ENCODE assay signal across 9 mouse cellular contexts in the genomic region with DNA sequence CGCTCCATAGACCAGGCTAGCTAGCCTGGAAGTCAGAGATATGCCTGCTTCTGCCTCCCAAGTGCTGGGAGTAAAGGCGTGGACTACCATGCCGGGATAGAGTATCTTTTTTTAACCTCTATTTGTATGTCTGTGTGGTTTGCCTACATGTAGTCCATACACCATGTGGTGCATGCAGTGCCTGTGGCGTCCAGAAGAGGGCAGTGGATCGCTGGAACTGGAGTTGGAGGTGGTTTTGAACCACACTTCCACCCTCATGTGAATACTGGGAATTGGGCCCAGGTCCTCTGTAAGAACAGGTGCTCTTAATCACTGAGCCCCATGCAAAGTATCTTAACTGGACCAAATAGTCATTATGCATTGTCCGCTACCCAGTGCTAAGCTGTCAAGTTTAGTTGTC.
A peak's percentile ranks its signal among the peaks of the same experiment; 100 is the strongest.
DNase-seq lines count a peak whose midpoint lies in the region; ATAC-seq and TF ChIP-seq lines count a peak whose summit lies in the region.
"Had no signal": no experiment of that assay in that cellular context is flagged by ENCODE, and none has a peak within 500 bp of the region (broad histone marks: within the 10 kb centered on the region; RNA-seq: fewer than 3 reads in every experiment).

No protein-coding gene starts in this region.

- H3K9me3 ChIP-seq in heart, embryonic 11.5 days (replicated peaks; ENCODE audit: control insufficient read depth, low read length), result no peaks in the 10 kb centered on the region
- no peaks in the 10 kb centered on the region for H3K9me3 ChIP-seq in G1E (replicated peaks)
- no peaks in the 10 kb centered on the region for H3K9me3 ChIP-seq in liver, embryonic 13.5 days (replicated peaks)
- H3K9me3 ChIP-seq: hindbrain, embryonic 15.5 days had no signal

- no peak for TF ChIP-seq POLR2A in heart, adult 2 months (IDR thresholded peaks at IDR 0.05; ENCODE audit: insufficient read depth, low read depth, low read length)

- intact Hi-C loops in heart, adult 2 months (cut with DNase I), result loop anchor here (5.0 to 10.0 kb wide), 2 partner anchors 171 to 618 kb away; no protein-coding TSS in a partner anchor

- no peak overlapping the region for H3K9ac ChIP-seq in heart, adult 2 months (ENCODE audit: low read depth, low read length)
- no peak overlapping the region for H3K9ac ChIP-seq in heart, embryonic 11.5 days (ENCODE audit: low read depth, low read length)
- H3K9ac ChIP-seq in liver, embryonic 13.5 days, result no peak overlapping the region
- H3K9ac ChIP-seq: hindbrain, embryonic 15.5 days had no signal

- no peak for TF ChIP-seq EP300 in heart, adult 2 months (IDR thresholded peaks at IDR 0.05; ENCODE audit: insufficient read depth, low read depth, low read length)

- DNase-seq in heart, adult 2 months, result no peak
- DNase-seq in 3T3-L1 (ENCODE audit: low read depth, low spot score), result peak; percentile 42
- DNase-seq in G1E (ENCODE audit: low spot score), result no peak
- DNase-seq in liver, embryonic 13.5 days, result peak; percentile 9
- DNase-seq in yolk sac, embryonic 10.5 days (ENCODE audit: low spot score), result no peak
- DNase-seq in right cerebral cortex, postnatal 10 days (ENCODE audit: low spot score in 2 of 2), result no peak

- H3K4me2 ChIP-seq in heart, embryonic 11.5 days, result no peak overlapping the region
- no peak overlapping the region for H3K4me2 ChIP-seq in liver, embryonic 13.5 days
- H3K4me2 ChIP-seq: hindbrain, embryonic 15.5 days had no signal

- no peaks in the 10 kb centered on the region for H3K4me1 ChIP-seq in heart, adult 2 months (ENCODE audit: control insufficient read depth, insufficient read depth, low read length)
- H3K4me1 ChIP-seq in heart, embryonic 11.5 days (ENCODE audit: control insufficient read depth, insufficient read depth, low read length), result no peaks in the 10 kb centered on the region
- no peaks in the 10 kb centered on the region for H3K4me1 ChIP-seq in G1E (ENCODE audit: insufficient read depth, low read depth, low read length)
- H3K4me1 ChIP-seq in liver, embryonic 13.5 days (replicated peaks), result peaks cover 6% of the 10 kb centered on the region; the same call in 1 of the 2 replicates

- H3K4me3 ChIP-seq in heart, adult 2 months, result no peak overlapping the region
- H3K4me3 ChIP-seq in heart, embryonic 11.5 days (ENCODE audit: low read depth, low read length), result no peak overlapping the region
- H3K4me3 ChIP-seq in G1E (ENCODE audit: low read depth, low read length), result no peak overlapping the region
- no peak overlapping the region for H3K4me3 ChIP-seq in liver, embryonic 13.5 days (replicated peaks)
- H3K4me3 ChIP-seq: hindbrain, embryonic 15.5 days had no signal

- ATAC-seq in heart, embryonic 11.5 days (replicated peaks; ENCODE audit: insufficient number of reproducible peaks, low FRiP score, low TSS enrichment), result no peak
- ATAC-seq in G1E (ENCODE audit: extremely low read depth, insufficient number of reproducible peaks, low FRiP score, poor library complexity, severe bottlenecking), result no peak
- ATAC-seq in liver, embryonic 13.5 days (ENCODE audit: low read depth), result no peak
- no peak for ATAC-seq in inflammation-experienced regulatory T-cells, adult 6 months

- H3K27me3 ChIP-seq in heart, adult 2 months (ENCODE audit: control insufficient read depth, insufficient read depth, low read length), result no peaks in the 10 kb centered on the region
- no peaks in the 10 kb centered on the region for H3K27me3 ChIP-seq in heart, embryonic 11.5 days (ENCODE audit: control insufficient read depth, insufficient read depth, low read length)
- peaks cover 7% of the 10 kb centered on the region for H3K27me3 ChIP-seq in G1E (ENCODE audit: insufficient read depth, low read length)
- no peaks in the 10 kb centered on the region for H3K27me3 ChIP-seq in liver, embryonic 13.5 days

- no peaks in the 10 kb centered on the region for H3K36me3 ChIP-seq in heart, adult 2 months (ENCODE audit: control insufficient read depth, insufficient read depth, low read length)
- H3K36me3 ChIP-seq in heart, embryonic 11.5 days (ENCODE audit: control insufficient read depth, insufficient read depth, low read length), result no peaks in the 10 kb centered on the region
- no peaks in the 10 kb centered on the region for H3K36me3 ChIP-seq in G1E (replicated peaks)
- no peaks in the 10 kb centered on the region for H3K36me3 ChIP-seq in liver, embryonic 13.5 days
- H3K36me3 ChIP-seq: hindbrain, embryonic 15.5 days had no signal

- WGBS in heart, adult 2 months, result 65% methylated on average over 6 of the region's 6 CpGs
- WGBS in heart, embryonic 11.5 days (ENCODE audit: insufficient replicate concordance), result 56% methylated on average over 6 of the region's 6 CpGs
- WGBS in liver, embryonic 13.5 days (ENCODE audit: insufficient replicate concordance), result 42% methylated on average over 6 of the region's 6 CpGs

- TF ChIP-seq CTCF in heart, adult 2 months (IDR thresholded peaks at IDR 0.05), result peak; percentile 66
- TF ChIP-seq CTCF in G1E (IDR thresholded peaks at IDR 0.05; ENCODE audit: low read depth, low read length), result 0 out of 2 replicates have a peak, but pooled peaks have one; percentile 30

- H3K79me2 ChIP-seq in heart, adult 2 months (replicated peaks; ENCODE audit: control insufficient read depth, insufficient read depth, low read length), result no peaks in the 10 kb centered on the region

- H3K27ac ChIP-seq in heart, adult 2 months, result no peak overlapping the region
- no peak overlapping the region for H3K27ac ChIP-seq in heart, embryonic 11.5 days (ENCODE audit: low read depth, low read length)
- no peak overlapping the region for H3K27ac ChIP-seq in liver, embryonic 13.5 days
- H3K27ac ChIP-seq: hindbrain, embryonic 15.5 days had no signal

Comparison
In these comparisons a context has a peak if more than half of its experiments do, and no peak if none do; other contexts are left out.
1. DNase-seq: peak in 3T3-L1 (single experiment) and liver, embryonic 13.5 days (single experiment); none in heart, adult 2 months (0 of 2), G1E (single experiment), yolk sac, embryonic 10.5 days (single experiment) and right cerebral cortex, postnatal 10 days (0 of 2).